Mouse (Mus musculus) heart, postnatal 0 days (tissue): ENCODE measurements around the gene S100a16. TPM values are rescaled to one million over a fixed set of nuclear protein-coding genes. Genes with fewer than 3 reads are reported as not detected.
A peak's percentile ranks its signal among the peaks of the same experiment; 100 is the strongest.

ENCODE experiments used
- ATAC-seq: fragments of 200-750 bp; cut with Nextera tagmentation; 2 replicates; pipeline ENCODE4 v1.8.0; 2017; ENCODE audit warnings: low read depth, moderate number of reproducible peaks, moderate library complexity; ENCODE audit not compliant: insufficient read depth
- DNase-seq: peaks from one replicate; pipeline ENCODE4 v3.0.0-alpha.2; 2016; ENCODE audit warnings: low spot score
- H3K27ac ChIP-seq: fragments of 300-500 bp; sonication (generic); 2 replicates; pipeline ENCODE4 v1.5.1; 2014; ENCODE audit warnings: low read depth, mild to moderate bottlenecking
- H3K27me3 ChIP-seq: fragments of 300-500 bp; sonication (generic); 2 replicates; pipeline ENCODE4 v1.6.1; 2014; ENCODE audit warnings: low read length, mixed read lengths; ENCODE audit not compliant: control insufficient read depth, insufficient read depth
- H3K36me3 ChIP-seq: fragments of 300-500 bp; sonication (generic); replicated peaks from 2 replicates; pipeline ENCODE4 v1.6.1; 2014; ENCODE audit warnings: low read length, mixed read lengths; ENCODE audit not compliant: control insufficient read depth, insufficient read depth
- H3K4me1 ChIP-seq: fragments of 300-500 bp; sonication (generic); 2 replicates; pipeline ENCODE4 v1.6.1; 2014; ENCODE audit warnings: antibody characterized with exemption; ENCODE audit not compliant: control insufficient read depth, insufficient read depth
- H3K4me2 ChIP-seq: fragments of 300-500 bp; sonication (generic); 2 replicates; pipeline ENCODE4 v1.6.1; 2014; ENCODE audit warnings: low read depth, mild to moderate bottlenecking, low read length, moderate library complexity
- H3K4me3 ChIP-seq: fragments of 300-500 bp; sonication (generic); 2 replicates; pipeline ENCODE4 v1.5.1; 2014; ENCODE audit warnings: low read depth, low read length
- H3K9ac ChIP-seq: fragments of 300-500 bp; sonication (generic); replicated peaks from 2 replicates; pipeline ENCODE4 v1.6.1; 2014; ENCODE audit warnings: low read depth, low read length, mixed read lengths
- H3K9me3 ChIP-seq: fragments of 300-500 bp; sonication (generic); replicated peaks from 2 replicates; pipeline ENCODE4 v1.6.1; 2016; ENCODE audit warnings: low read length; ENCODE audit not compliant: control insufficient read depth
- CTCF ChIP-seq: IDR thresholded peaks from 2 replicates; pipeline ENCODE4 v1.5.1; 2016; ENCODE audit warnings: antibody characterized with exemption, control low read depth, low read depth
- EP300 ChIP-seq: IDR thresholded peaks from 2 replicates; pipeline ENCODE4 v1.6.1; 2016; ENCODE audit warnings: antibody characterized with exemption, low read depth
- WGBS: fragments of 180-500 bp; shearing (Covaris S2); extraction: QIAGEN DNeasy Blood & Tissue Kit; methylation state at CpG from one replicate; pipeline ENCODE4 v1.1.7; 2014; 5-methylcytosine and 5-hydroxymethylcytosine counted together
- polyA plus RNA-seq: library from polyadenylated mRNA; unstranded; fragments of >200 nt; fragmentation: Nextera tagmentation; extraction: Ambion mirVana; gene quantifications from 2 replicates; pipeline ENCODE4 v1.2.1, GENCODE M21; 2015
- total RNA-seq: library from RNA; depleted of rRNA; stranded (reverse); fragments of >200 nt; gene quantifications from 2 replicates; pipeline ENCODE4 v1.2.3, GENCODE M21; 2014; ENCODE audit warnings: low replicate concordance

The S100a16 gene
- total and polyA plus RNA-seq, 2 experiments from 2014 or later: 89.8 to 131 TPM

DNA sequence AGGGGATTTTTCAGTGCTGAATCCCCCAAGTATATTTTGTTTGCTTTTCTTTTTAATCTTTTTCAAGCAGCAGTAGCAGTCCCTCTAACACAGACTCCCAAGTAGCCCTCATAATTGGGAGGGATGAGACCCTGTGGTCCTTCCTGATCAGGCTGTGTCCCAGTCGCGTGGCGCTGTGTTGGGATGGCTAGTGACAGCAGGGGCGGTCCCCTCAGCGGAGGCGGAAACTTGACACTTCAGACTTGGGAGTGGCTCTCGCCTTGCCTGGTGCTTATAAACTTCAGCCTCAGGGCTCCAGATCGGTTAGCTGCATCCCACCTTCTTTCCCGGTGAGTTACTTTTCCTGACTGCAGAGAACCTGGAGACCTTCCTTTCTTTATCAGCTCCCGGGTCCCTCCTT lies 22.4 kb upstream of the S100a16 start:
- under 1% methylated on average over 10 of the region's 10 CpGs for WGBS
- Histone ChIP-seq H3K9ac (peak overlapping the region; percentile 68), H3K9me3 (no peaks in the 10 kb centered on the region), H3K27me3 (no peaks in the 10 kb centered on the region), H3K4me2 (peak overlapping the region; percentile 82), H3K27ac (peak overlapping the region; percentile 88), H3K4me1 (peaks cover 30% of the 10 kb centered on the region), H3K4me3 (peak overlapping the region; percentile 65), H3K36me3 (0 out of 2 replicates have a peak, but pooled peaks cover 7% of the 10 kb centered on the region)
- ATAC-seq: peak; percentile 83
- DNase-seq: peak; percentile 72
- no peak for TF ChIP-seq CTCF
- no peak for TF ChIP-seq EP300

DNA sequence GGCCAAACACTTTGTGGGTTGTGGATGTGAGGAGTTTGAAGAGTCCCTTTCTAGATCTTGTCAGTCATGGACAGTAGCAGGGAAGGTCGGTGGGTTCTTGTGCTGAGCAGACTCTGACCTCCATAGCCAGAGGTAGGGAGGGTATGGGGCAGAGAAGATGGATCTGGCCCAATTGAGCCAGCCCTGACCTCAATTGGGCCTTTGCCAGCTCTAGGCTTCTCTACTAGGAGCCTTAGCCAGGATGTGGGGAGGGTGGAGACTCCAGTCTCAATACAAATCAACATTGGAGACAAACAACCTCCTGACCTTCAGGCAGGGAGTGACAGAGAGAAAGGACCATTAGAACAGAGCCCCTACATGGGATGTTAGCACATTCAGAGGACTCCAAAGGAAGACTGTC lies 21.8 kb upstream of the S100a16 start:
- ATAC-seq: no peak
- 26% methylated on average over 1 of the region's 1 CpGs for WGBS
- Histone ChIP-seq H3K27ac (peak overlapping the region; percentile 88), H3K9me3 (no peaks in the 10 kb centered on the region), H3K4me1 (peaks cover 30% of the 10 kb centered on the region), H3K9ac (peak overlapping the region; percentile 68), H3K4me3 (peak overlapping the region; percentile 65), H3K36me3 (peaks cover 7% of the 10 kb centered on the region; the same call in 1 of the 2 replicates), H3K4me2 (peak overlapping the region; percentile 82), H3K27me3 (no peaks in the 10 kb centered on the region)
- DNase-seq: no peak
- TF ChIP-seq CTCF (no peak), EP300 (no peak)

DNA sequence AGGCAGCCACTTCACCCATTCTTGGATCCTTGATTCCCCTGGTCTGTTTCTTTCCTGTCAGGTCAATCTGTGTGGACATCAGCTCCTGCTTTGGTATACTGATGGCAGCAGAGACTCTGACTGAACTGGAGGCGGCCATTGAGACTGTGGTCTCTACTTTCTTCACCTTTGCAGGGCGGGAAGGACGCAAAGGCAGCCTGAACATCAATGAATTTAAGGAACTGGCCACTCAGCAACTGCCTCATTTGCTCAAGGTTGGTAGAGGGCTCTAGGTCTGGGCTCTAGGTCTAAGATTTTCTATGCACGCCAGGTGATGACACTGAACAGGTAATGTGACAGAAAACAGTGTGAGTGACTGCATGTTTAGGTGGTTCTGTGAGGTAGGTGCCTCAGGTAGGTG lies 21.3 kb upstream of the S100a16 start:
- peak overlapping the region; percentile 82 for H3K4me2 ChIP-seq
- no peak for ATAC-seq
- no peak overlapping the region for H3K9ac ChIP-seq

DNA sequence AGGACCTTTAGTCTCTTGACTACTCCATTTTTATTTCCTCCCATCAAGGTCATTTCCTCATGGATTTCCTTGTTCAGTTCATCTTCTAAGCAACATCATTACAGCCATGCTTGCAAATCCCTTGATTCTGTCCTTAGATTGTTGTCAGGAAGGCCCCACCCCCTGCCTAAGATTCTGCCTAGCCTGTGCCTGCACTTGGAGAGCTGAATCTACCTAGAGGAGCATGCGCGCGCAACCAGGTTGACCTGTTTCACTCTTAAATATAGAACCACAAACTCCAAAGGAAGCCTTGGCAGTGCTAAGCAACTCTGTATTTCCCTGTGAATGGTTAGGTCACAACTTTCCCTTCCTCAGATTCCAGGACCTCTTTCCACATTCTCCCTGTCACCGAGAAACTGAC lies 19.3 kb upstream of the S100a16 start:
- no peak overlapping the region for H3K27ac ChIP-seq
- 70% methylated on average over 4 of the region's 4 CpGs for WGBS
- ATAC-seq: no peak
- H3K4me2 ChIP-seq: no peak overlapping the region
- no peaks in the 10 kb centered on the region for H3K9me3 ChIP-seq
- TF ChIP-seq CTCF (no peak), EP300 (no peak)
- no peaks in the 10 kb centered on the region for H3K27me3 ChIP-seq
- DNase-seq: no peak
- H3K4me3 ChIP-seq: no peak overlapping the region
- H3K36me3 ChIP-seq: peaks cover 7% of the 10 kb centered on the region; the same call in 1 of the 2 replicates
- H3K4me1 ChIP-seq: peaks cover 24% of the 10 kb centered on the region
- H3K9ac ChIP-seq: no peak overlapping the region

More for the DNA sequence above, 21.3 kb upstream of the S100a16 start:
- H3K9me3 ChIP-seq: no peaks in the 10 kb centered on the region
- no peak for TF ChIP-seq CTCF
- no peak for TF ChIP-seq EP300
- 85% methylated on average over 4 of the region's 4 CpGs for WGBS
- peaks cover 7% of the 10 kb centered on the region; the same call in 1 of the 2 replicates for H3K36me3 ChIP-seq
- 0 out of 2 replicates have a peak overlapping the region, but pooled peaks have one; percentile 65 for H3K4me3 ChIP-seq
- H3K27ac ChIP-seq: no peak overlapping the region
- peaks cover 30% of the 10 kb centered on the region for H3K4me1 ChIP-seq
- no peaks in the 10 kb centered on the region for H3K27me3 ChIP-seq
- DNase-seq: no peak

DNA sequence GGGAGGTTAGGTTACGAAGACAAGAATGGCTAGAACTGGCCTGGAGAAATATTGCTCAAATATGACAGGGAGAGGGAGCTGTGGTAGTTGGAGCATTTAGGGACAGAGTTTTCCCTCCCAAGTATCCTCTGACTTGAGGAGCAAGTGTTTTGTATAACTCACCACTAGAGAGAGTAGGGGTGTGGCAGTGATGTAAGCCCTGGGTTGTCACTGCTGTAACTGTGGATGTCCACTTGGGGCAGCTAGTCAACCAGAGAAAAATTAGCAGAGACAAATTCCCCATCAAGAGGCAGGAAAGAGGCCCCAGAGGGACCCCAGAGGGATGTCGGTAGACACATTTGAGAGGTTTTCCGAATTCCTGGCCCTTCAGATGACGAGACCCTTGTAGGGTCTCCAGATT lies 11.6 kb upstream of the S100a16 start:
- H3K27me3 ChIP-seq: no peaks in the 10 kb centered on the region
- H3K4me2 ChIP-seq: no peak overlapping the region
- H3K27ac ChIP-seq: no peak overlapping the region
- no peak for TF ChIP-seq EP300
- peak; percentile 78 for TF ChIP-seq CTCF
- H3K36me3 ChIP-seq: peaks cover 14% of the 10 kb centered on the region
- H3K4me3 ChIP-seq: no peak overlapping the region
- no peaks in the 10 kb centered on the region for H3K4me1 ChIP-seq
- H3K9me3 ChIP-seq: no peaks in the 10 kb centered on the region
- 51% methylated on average over 4 of the region's 4 CpGs for WGBS
- ATAC-seq (peak; percentile 77), DNase-seq (peak; percentile 85)
- H3K9ac ChIP-seq: no peak overlapping the region

DNA sequence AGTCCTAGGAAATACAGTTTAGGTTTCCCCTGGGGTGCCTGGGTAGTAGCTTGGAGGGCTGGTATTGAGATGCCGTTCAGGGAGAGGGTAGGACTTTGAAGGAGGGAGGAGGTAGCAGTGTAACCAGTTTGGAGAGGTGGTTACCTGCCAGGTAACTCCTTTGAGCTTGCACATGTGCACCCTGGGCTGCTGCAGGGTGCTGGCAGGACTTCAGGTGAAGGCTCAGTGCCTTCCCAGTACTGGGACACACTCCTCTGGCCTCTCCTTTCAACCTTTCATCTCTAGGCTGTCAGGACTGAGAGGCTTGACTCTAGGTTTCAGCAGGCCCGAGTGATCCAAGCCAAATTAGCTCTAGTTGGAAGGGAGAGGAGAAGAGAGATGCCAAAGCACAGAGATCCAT lies 11.0 kb upstream of the S100a16 start:
- no peak overlapping the region for H3K27ac ChIP-seq
- H3K9ac ChIP-seq: no peak overlapping the region
- 62% methylated on average over 2 of the region's 2 CpGs for whole genome bisulfite sequencing
- no peaks in the 10 kb centered on the region for H3K9me3 ChIP-seq
- peaks cover 14% of the 10 kb centered on the region for H3K36me3 ChIP-seq
- no peak overlapping the region for H3K4me2 ChIP-seq
- H3K4me1 ChIP-seq: no peaks in the 10 kb centered on the region
- TF ChIP-seq CTCF: no peak
- no peak for TF ChIP-seq EP300
- no peaks in the 10 kb centered on the region for H3K27me3 ChIP-seq
- ATAC-seq (no peak), DNase-seq (no peak)
- no peak overlapping the region for H3K4me3 ChIP-seq
